Mouse (Mus musculus) ZHBTc4 (cell line): ENCODE results near the gene Gm20481.
"Not testable (repeated sequence)": the region's sequence is repeated elsewhere in the genome, so short reads cannot be mapped to it uniquely, and the experiment has no call there.

ENCODE experiments used
- DNase-seq: peaks from one replicate; pipeline ENCODE4 v3.0.0-alpha.2; 2011; ENCODE audit warnings: low read depth, low spot score

Gm20481 gene

GRCm38 (mm10) chr17:35003022-35003838 is 33.5 kb downstream of the Gm20481 start:
- peak; percentile 52 for DNase-seq

GRCm38 (mm10) chr17:35004075-35004717 is 34.5 kb downstream of the Gm20481 start:
- DNase-seq, result no peak

GRCm38 (mm10) chr17:35005158-35005557 is 35.4 kb downstream of the Gm20481 start:
- DNase-seq, result no peak

GRCm38 (mm10) chr17:35005902-35006301 is 36.2 kb downstream of the Gm20481 start:
- not testable (repeated sequence) for DNase-seq

- no peak for DNase-seq
Observed at GRCm38 (mm10) chr17:35007387-35007991, 37.8 kb downstream of the Gm20481 start.

GRCm38 (mm10) chr17:35009586-35009985 is 39.9 kb downstream of the Gm20481 start:
- no peak for DNase-seq

- DNase-seq, result no peak
Observed at GRCm38 (mm10) chr17:35011440-35011839, 41.7 kb downstream of the Gm20481 start.

- no peak for DNase-seq
Observed at GRCm38 (mm10) chr17:35012430-35012829, 42.7 kb downstream of the Gm20481 start.

GRCm38 (mm10) chr17:35013221-35013620 is 43.5 kb downstream of the Gm20481 start:
- DNase-seq, result no peak

- no peak for DNase-seq
Observed at GRCm38 (mm10) chr17:35015296-35015695, 45.6 kb downstream of the Gm20481 start.

GRCm38 (mm10) chr17:35016376-35016775 is 46.7 kb downstream of the Gm20481 start, which contains the start of gene Vwa7:
TSS of gene Vwa7 (plus strand) at chr17:35016579.
- no peak for DNase-seq

- DNase-seq, result no peak
Observed at GRCm38 (mm10) chr17:35016791-35017705, 47.3 kb downstream of the Gm20481 start.

- no peak for DNase-seq
Observed at GRCm38 (mm10) chr17:35017706-35018030, 48.0 kb downstream of the Gm20481 start.

GRCm38 (mm10) chr17:35018171-35018570 is 48.5 kb downstream of the Gm20481 start:
- DNase-seq, result no peak

GRCm38 (mm10) chr17:35019894-35020293 is 50.2 kb downstream of the Gm20481 start:
- DNase-seq, result no peak

GRCm38 (mm10) chr17:35020551-35020950 is 50.8 kb downstream of the Gm20481 start:
- DNase-seq, result no peak

- DNase-seq, result peak; percentile 90
Observed at GRCm38 (mm10) chr17:35021163-35021808, 51.6 kb downstream of the Gm20481 start.
